Mouse (Mus musculus): Measurements from ENCODE around the gene Tmem270. TPM values are rescaled to one million over a fixed set of nuclear protein-coding genes. Genes with fewer than 3 reads are reported as not detected.

The Tmem270 gene
- polyA plus RNA-seq, 1 experiment: not detected

DNA sequence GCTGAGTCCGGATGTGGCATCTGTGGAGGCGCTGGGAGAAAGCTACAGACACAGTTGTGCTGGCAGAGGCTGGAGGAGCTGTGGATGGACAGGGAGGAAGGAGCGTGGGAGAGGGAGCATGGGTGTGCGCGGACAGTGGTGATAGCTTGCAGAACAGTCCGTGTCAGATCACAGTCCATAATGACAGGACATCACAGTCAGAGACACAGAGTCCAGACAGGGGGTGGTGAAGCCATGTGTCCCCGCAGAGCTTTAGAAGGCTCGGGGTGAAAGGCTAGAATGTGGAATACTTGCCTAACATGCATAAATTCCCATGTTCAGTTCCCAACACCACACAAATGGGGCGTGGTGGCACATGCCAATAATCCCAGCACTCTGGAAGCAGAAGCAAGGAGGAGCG lies 29.7 kb downstream of the Tmem270 start:
- H3K27ac ChIP-seq (ENCODE audit: control insufficient read depth, insufficient read depth, low read length): no peak overlapping the region
- no peak for TF ChIP-seq CTCF (IDR thresholded peaks at IDR 0.05; ENCODE audit: borderline replicate concordance, control insufficient read depth, extremely low read depth, insufficient read depth, low read length, poor library complexity)
- TF ChIP-seq POLR2A (IDR thresholded peaks at IDR 0.05; ENCODE audit: control insufficient read depth, extremely low read depth, insufficient read depth, low read length, poor library complexity): no peak
- no peak for DNase-seq
- H3K4me1 ChIP-seq (replicated peaks; ENCODE audit: control insufficient read depth, insufficient read depth, low read length): peaks cover 18% of the 10 kb centered on the region
- H3K27me3 ChIP-seq (ENCODE audit: control insufficient read depth, insufficient read depth, low read length): no peaks in the 10 kb centered on the region
- no peaks in the 10 kb centered on the region for H3K36me3 ChIP-seq (ENCODE audit: control insufficient read depth, insufficient read depth, low read length)
- WGBS: 79% methylated on average over 10 of the region's 10 CpGs
- no peak overlapping the region for H3K4me3 ChIP-seq (ENCODE audit: control insufficient read depth, insufficient read depth, low read length)

DNA sequence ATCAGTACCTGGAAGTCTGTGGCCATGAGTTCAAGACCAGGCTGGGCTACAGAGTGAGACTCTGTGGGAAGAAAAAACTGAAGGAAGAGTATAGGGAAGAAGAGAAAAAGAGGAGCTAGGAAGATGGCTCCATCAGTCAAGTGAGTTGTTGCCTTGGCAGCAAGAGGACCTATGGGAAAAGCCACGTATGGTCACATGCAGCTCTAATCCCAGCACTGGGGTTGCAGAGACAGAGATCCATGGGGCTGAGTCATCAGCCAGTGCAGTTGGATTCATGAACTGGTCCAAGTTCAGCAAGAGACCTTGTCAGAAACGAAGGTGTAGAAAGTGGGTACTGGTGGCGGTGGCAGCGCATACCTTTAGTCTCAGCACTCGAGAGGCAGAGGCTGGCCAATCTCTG lies 31.3 kb downstream of the Tmem270 start:
- H3K4me1 ChIP-seq (replicated peaks; ENCODE audit: control insufficient read depth, insufficient read depth, low read length): peaks cover 18% of the 10 kb centered on the region
- H3K4me3 ChIP-seq (ENCODE audit: control insufficient read depth, insufficient read depth, low read length): no peak overlapping the region
- no peak for DNase-seq
- TF ChIP-seq CTCF (IDR thresholded peaks at IDR 0.05; ENCODE audit: borderline replicate concordance, control insufficient read depth, extremely low read depth, insufficient read depth, low read length, poor library complexity): no peak
- TF ChIP-seq POLR2A (IDR thresholded peaks at IDR 0.05; ENCODE audit: control insufficient read depth, extremely low read depth, insufficient read depth, low read length, poor library complexity): no peak
- H3K27ac ChIP-seq (ENCODE audit: control insufficient read depth, insufficient read depth, low read length): no peak overlapping the region
- no peaks in the 10 kb centered on the region for H3K27me3 ChIP-seq (ENCODE audit: control insufficient read depth, insufficient read depth, low read length)
- WGBS: 94% methylated on average over 5 of the region's 5 CpGs
- no peaks in the 10 kb centered on the region for H3K36me3 ChIP-seq (ENCODE audit: control insufficient read depth, insufficient read depth, low read length)

DNA sequence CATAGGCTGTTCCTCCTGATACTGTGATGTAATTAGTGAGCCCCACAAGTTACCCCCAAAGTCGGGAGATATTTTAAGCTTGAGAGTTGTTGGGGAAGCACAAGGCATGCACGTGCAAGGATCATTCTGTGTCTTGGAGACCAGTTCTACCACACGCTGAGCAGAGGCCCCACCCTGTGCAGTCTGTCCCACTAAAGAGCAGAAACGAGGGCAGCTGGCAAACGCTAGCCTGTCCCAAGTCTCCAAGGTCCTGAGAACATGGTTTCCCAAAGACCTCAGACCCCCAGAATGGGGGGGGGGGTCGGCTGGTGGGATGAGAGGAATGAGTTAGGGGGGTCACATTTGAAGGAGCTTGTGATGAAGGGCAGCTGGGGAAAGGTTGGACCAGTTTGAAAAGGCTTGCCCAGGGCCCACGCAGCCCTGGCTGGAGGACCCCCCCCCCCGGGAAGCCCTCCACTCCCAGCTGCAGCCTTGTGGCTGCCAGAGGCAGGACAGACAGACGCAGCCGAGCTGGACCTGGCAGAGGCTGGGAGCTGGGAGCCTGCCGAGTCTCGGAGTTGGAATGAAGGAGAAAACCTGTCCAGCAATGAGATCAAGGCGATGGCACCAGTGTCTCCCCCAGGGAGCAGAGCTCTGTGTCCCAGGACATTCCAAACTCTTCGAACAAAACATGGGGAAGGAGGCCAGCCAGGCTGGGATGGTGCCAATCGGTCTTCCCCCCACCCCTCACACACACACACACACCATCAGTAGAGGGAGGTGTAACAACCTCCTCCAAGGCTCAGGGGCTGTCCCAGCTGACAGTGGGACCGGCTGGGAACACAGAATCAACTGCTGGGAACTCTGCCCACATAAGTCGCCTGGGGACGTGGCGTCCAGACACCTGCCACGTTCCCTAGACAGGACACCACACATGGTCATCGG lies 32.3 kb downstream of the Tmem270 start:
- no peak for DNase-seq
- Histone ChIP-seq H3K4me3 (ENCODE audit: control insufficient read depth, insufficient read depth, low read length) (no peak overlapping the region), H3K36me3 (ENCODE audit: control insufficient read depth, insufficient read depth, low read length) (no peaks in the 10 kb centered on the region), H3K27ac (ENCODE audit: control insufficient read depth, insufficient read depth, low read length) (no peak overlapping the region), H3K4me1 (replicated peaks; ENCODE audit: control insufficient read depth, insufficient read depth, low read length) (peaks cover 18% of the 10 kb centered on the region), H3K27me3 (ENCODE audit: control insufficient read depth, insufficient read depth, low read length) (no peaks in the 10 kb centered on the region)
- no peak for TF ChIP-seq POLR2A (IDR thresholded peaks at IDR 0.05; ENCODE audit: control insufficient read depth, extremely low read depth, insufficient read depth, low read length, poor library complexity)
- TF ChIP-seq CTCF (IDR thresholded peaks at IDR 0.05; ENCODE audit: borderline replicate concordance, control insufficient read depth, extremely low read depth, insufficient read depth, low read length, poor library complexity): no peak
- 78% methylated on average over 21 of the region's 21 CpGs for WGBS

DNA sequence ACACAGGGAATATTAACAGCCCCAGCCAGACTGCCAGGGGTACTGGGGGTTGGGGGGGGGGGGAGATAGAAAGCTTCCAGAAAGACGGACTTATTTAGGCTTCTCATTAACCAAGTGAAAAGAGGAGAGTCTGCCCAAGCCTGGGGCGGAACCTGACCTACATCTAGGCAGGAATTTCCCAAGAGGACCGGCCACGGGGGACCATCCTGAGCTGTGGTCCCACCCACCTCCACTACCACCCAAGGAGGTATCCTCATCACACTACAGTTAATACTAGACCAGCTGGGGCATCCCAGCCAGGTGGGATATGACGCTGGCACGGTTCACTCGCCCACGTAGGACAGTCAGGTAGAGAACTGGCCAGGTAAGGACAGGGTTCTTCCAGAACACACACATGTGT lies 33.5 kb downstream of the Tmem270 start:
- peaks cover 7% of the 10 kb centered on the region for H3K4me1 ChIP-seq (replicated peaks; ENCODE audit: control insufficient read depth, insufficient read depth, low read length)
- DNase-seq: no peak
- H3K27me3 ChIP-seq (ENCODE audit: control insufficient read depth, insufficient read depth, low read length): no peaks in the 10 kb centered on the region
- H3K4me3 ChIP-seq (ENCODE audit: control insufficient read depth, insufficient read depth, low read length): no peak overlapping the region
- no peaks in the 10 kb centered on the region for H3K36me3 ChIP-seq (ENCODE audit: control insufficient read depth, insufficient read depth, low read length)
- no peak for TF ChIP-seq CTCF (IDR thresholded peaks at IDR 0.05; ENCODE audit: borderline replicate concordance, control insufficient read depth, extremely low read depth, insufficient read depth, low read length, poor library complexity)
- TF ChIP-seq POLR2A (IDR thresholded peaks at IDR 0.05; ENCODE audit: control insufficient read depth, extremely low read depth, insufficient read depth, low read length, poor library complexity): no peak
- 95% methylated on average over 8 of the region's 8 CpGs for WGBS
- H3K27ac ChIP-seq (ENCODE audit: control insufficient read depth, insufficient read depth, low read length): no peak overlapping the region

DNA sequence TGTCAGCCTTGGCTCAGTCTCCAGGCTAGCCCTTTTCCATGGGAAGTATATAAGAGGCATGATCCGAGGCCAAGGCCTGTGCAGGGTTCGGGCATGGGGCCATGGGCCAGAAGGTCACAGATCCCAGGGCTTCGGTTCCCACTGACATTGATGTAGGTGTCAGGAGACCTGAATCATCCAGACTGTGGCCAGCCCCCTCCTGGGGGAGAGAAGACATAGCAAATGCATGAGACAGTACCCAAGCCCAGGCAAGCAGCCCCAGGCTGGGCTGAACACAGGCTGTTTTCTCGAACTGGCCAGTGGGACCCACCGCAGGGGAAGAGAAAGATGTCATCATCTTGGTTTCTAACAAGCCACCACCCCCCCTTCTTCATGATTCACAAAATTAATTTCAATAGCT lies 33.9 kb downstream of the Tmem270 start:
- Histone ChIP-seq H3K27me3 (ENCODE audit: control insufficient read depth, insufficient read depth, low read length) (no peaks in the 10 kb centered on the region), H3K4me1 (replicated peaks; ENCODE audit: control insufficient read depth, insufficient read depth, low read length) (peaks cover 7% of the 10 kb centered on the region), H3K36me3 (ENCODE audit: control insufficient read depth, insufficient read depth, low read length) (no peaks in the 10 kb centered on the region), H3K4me3 (ENCODE audit: control insufficient read depth, insufficient read depth, low read length) (no peak overlapping the region), H3K27ac (ENCODE audit: control insufficient read depth, insufficient read depth, low read length) (no peak overlapping the region)
- TF ChIP-seq CTCF (IDR thresholded peaks at IDR 0.05; ENCODE audit: borderline replicate concordance, control insufficient read depth, extremely low read depth, insufficient read depth, low read length, poor library complexity) (no peak), POLR2A (IDR thresholded peaks at IDR 0.05; ENCODE audit: control insufficient read depth, extremely low read depth, insufficient read depth, low read length, poor library complexity) (no peak)
- no peak for DNase-seq
- 87% methylated on average over 5 of the region's 5 CpGs for WGBS

DNA sequence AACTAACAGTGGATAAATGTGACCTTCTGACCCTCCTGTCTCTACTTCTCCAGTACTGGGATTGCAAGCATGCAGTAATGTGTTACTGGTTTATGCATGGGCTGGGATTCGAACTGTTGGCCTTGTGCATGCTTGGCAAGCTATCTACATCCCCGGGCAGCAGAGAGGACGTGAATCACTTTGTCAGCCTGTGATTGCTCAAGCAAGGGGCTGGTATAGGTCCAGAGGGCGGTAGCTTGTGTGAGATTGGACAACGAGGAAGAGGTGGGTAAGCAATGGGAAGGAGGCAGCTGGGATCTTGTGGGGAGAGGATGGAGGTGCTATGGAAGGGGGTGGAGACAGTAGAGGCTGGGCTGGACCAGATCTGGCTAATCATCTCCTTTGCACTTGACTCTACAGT lies 38.0 kb downstream of the Tmem270 start:
- no peaks in the 10 kb centered on the region; the same call in 1 of the 2 replicates for H3K27me3 ChIP-seq (ENCODE audit: control insufficient read depth, insufficient read depth, low read length)
- DNase-seq: no peak
- no peaks in the 10 kb centered on the region for H3K36me3 ChIP-seq (ENCODE audit: control insufficient read depth, insufficient read depth, low read length)
- no peak overlapping the region for H3K27ac ChIP-seq (ENCODE audit: control insufficient read depth, insufficient read depth, low read length)
- TF ChIP-seq POLR2A (IDR thresholded peaks at IDR 0.05; ENCODE audit: control insufficient read depth, extremely low read depth, insufficient read depth, low read length, poor library complexity): no peak
- no peaks in the 10 kb centered on the region for H3K4me1 ChIP-seq (replicated peaks; ENCODE audit: control insufficient read depth, insufficient read depth, low read length)
- WGBS: 72% methylated on average over 5 of the region's 5 CpGs
- no peak overlapping the region for H3K4me3 ChIP-seq (ENCODE audit: control insufficient read depth, insufficient read depth, low read length)

All from thymus, adult 2 months (tissue).